Mouse (Mus musculus): ENCODE data around the gene Cldn18. TPM values are rescaled to one million over a fixed set of nuclear protein-coding genes. Genes with fewer than 3 reads are reported as not detected.

Cldn18 gene
- polyA plus RNA-seq, 1 experiment from 2014 or later, result 2.4 TPM

GRCm38 (mm10) chr9:99707425-99708126 lies 9.5 kb downstream of the Cldn18 start:
- Histone ChIP-seq H3K4me2 (replicated peaks) (no peak overlapping the region), H3K27me3 (replicated peaks) (no peaks in the 10 kb centered on the region), H3K9ac (no peak overlapping the region), H3K9me3 (no peaks in the 10 kb centered on the region), H3K36me3 (no peaks in the 10 kb centered on the region), H3K4me1 (replicated peaks) (no peaks in the 10 kb centered on the region), H3K27ac (no peak overlapping the region), H3K4me3 (replicated peaks) (no peak overlapping the region)
- no peak for ATAC-seq
- WGBS, result 75% methylated on average over 11 of the region's 11 CpGs

- Histone ChIP-seq H3K4me3 (replicated peaks) (no peak overlapping the region), H3K4me2 (replicated peaks) (no peak overlapping the region), H3K4me1 (replicated peaks) (no peaks in the 10 kb centered on the region), H3K9ac (no peak overlapping the region), H3K27me3 (replicated peaks) (no peaks in the 10 kb centered on the region), H3K27ac (no peak overlapping the region), H3K36me3 (no peaks in the 10 kb centered on the region), H3K9me3 (no peaks in the 10 kb centered on the region)
- 90% methylated on average over 6 of the region's 6 CpGs for WGBS
- ATAC-seq, result no peak
These were observed 10.8 kb downstream of the Cldn18 start for GRCm38 (mm10) chr9:99706264-99706663.

DNA sequence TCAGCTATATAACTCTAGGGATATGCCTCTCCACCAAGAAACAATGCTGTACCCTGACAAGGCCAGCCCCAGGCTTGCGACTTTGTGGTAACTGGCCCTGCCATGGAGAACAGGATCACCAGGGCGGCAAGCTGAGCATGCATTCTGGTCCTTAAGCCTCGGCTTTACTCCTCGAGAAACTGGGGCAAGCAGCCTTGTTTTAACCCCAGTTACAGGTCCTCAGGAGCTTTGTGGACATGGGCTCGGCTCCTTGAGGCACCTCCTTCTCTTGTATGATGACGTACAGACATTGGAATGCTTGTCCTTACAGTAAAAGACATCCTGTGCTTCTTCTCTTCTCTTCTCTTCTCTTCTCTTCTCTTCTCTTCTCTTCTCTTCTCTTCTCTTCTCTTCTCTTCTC lies 13.4 kb downstream of the Cldn18 start:
- H3K4me1 ChIP-seq (replicated peaks), result no peaks in the 10 kb centered on the region
- WGBS, result 74% methylated on average over 6 of the region's 6 CpGs
- no peak overlapping the region for H3K27ac ChIP-seq

DNA sequence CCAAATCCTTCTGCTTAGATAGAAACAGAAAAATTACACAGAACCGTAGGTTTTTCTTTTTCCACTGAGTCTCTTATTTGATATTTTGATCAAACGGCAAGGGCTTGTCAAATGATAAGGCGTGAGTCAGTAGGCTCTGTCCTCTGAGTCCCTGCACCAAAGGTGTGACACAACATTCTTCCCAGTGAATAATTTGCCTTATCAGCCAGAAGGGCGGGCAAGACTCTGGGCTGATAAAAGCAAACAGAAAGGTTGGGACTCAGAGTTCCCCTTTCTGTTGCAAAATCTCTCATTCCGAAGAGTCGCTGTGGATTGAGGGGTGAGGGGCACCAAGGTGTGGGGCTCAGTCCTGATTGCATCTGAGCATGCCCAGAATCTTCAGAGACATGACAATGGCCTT lies 14.9 kb downstream of the Cldn18 start:
- Histone ChIP-seq H3K27ac (no peak overlapping the region), H3K36me3 (no peaks in the 10 kb centered on the region), H3K9me3 (no peaks in the 10 kb centered on the region), H3K4me3 (replicated peaks) (no peak overlapping the region), H3K27me3 (replicated peaks) (no peaks in the 10 kb centered on the region), H3K4me2 (replicated peaks) (no peak overlapping the region), H3K4me1 (replicated peaks) (no peaks in the 10 kb centered on the region), H3K9ac (no peak overlapping the region)
- WGBS, result 60% methylated on average over 6 of the region's 6 CpGs
- ATAC-seq, result peak; percentile 83

More for the DNA sequence above, 13.4 kb downstream of the Cldn18 start:
- Histone ChIP-seq H3K9ac (no peak overlapping the region), H3K4me3 (replicated peaks) (no peak overlapping the region), H3K27me3 (replicated peaks) (no peaks in the 10 kb centered on the region), H3K9me3 (no peaks in the 10 kb centered on the region), H3K36me3 (no peaks in the 10 kb centered on the region), H3K4me2 (replicated peaks) (no peak overlapping the region)
- no peak for ATAC-seq

DNA sequence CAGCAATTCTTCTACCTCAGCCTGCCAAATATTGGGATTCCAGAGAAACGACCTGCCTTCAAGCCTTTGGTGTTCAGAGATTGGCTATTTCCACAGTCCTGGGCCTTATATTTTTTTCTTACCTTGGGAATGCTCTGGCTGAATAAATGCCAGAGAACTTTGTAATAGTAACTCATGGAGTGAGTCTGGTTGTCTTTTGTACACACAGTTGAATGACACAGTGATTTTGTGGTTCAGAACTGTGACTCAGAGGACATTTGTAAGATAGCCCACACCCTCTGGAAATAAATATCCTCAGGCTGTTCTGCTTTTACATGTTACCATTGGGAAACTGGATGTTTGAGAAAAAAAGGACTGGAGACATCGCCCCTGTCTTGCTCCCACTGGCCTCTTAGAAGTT lies 15.9 kb downstream of the Cldn18 start:
- Histone ChIP-seq H3K4me1 (replicated peaks) (no peaks in the 10 kb centered on the region), H3K36me3 (no peaks in the 10 kb centered on the region), H3K27me3 (replicated peaks) (no peaks in the 10 kb centered on the region), H3K4me3 (replicated peaks) (no peak overlapping the region), H3K9ac (no peak overlapping the region), H3K27ac (no peak overlapping the region), H3K4me2 (replicated peaks) (no peak overlapping the region), H3K9me3 (no peaks in the 10 kb centered on the region)
- ATAC-seq, result no peak
- WGBS, result 79% methylated on average over 2 of the region's 2 CpGs

GRCm38 (mm10) chr9:99699752-99700389 lies 17.2 kb downstream of the Cldn18 start:
- Histone ChIP-seq H3K9me3 (no peaks in the 10 kb centered on the region), H3K9ac (no peak overlapping the region), H3K4me2 (replicated peaks) (no peak overlapping the region), H3K4me1 (replicated peaks) (no peaks in the 10 kb centered on the region), H3K27ac (no peak overlapping the region), H3K4me3 (replicated peaks) (no peak overlapping the region), H3K27me3 (replicated peaks) (no peaks in the 10 kb centered on the region), H3K36me3 (no peaks in the 10 kb centered on the region)
- 80% methylated on average over 2 of the region's 2 CpGs for WGBS
- no peak for ATAC-seq

DNA sequence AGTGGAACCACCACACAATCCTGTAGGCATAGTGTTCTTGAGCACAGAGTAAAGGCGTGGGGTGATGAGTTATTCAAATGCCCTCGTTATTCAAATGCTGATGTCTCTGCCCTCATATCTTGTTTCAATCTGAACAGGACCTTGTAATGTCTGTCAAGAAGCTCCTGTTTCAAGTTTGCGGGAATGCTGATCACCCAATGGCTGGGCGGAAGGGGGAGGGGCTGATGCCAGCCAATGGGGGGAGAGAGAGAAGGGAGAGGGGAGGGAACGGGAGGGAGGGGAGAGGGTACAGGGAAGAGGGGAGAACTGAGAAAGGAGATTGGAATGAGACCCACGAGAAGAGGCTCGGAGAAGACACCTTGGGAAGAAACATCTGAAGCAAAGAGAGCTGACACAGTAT lies 22.1 kb downstream of the Cldn18 start:
- 52% methylated on average over 7 of the region's 7 CpGs for WGBS
- H3K4me3 ChIP-seq (replicated peaks), result no peak overlapping the region
- H3K27ac ChIP-seq, result no peak overlapping the region
- no peaks in the 10 kb centered on the region for H3K36me3 ChIP-seq
- no peak overlapping the region for H3K9ac ChIP-seq
- H3K9me3 ChIP-seq, result no peaks in the 10 kb centered on the region
- no peak for ATAC-seq
- no peak overlapping the region for H3K4me2 ChIP-seq (replicated peaks)
- no peaks in the 10 kb centered on the region for H3K27me3 ChIP-seq (replicated peaks)
- no peaks in the 10 kb centered on the region for H3K4me1 ChIP-seq (replicated peaks)

DNA sequence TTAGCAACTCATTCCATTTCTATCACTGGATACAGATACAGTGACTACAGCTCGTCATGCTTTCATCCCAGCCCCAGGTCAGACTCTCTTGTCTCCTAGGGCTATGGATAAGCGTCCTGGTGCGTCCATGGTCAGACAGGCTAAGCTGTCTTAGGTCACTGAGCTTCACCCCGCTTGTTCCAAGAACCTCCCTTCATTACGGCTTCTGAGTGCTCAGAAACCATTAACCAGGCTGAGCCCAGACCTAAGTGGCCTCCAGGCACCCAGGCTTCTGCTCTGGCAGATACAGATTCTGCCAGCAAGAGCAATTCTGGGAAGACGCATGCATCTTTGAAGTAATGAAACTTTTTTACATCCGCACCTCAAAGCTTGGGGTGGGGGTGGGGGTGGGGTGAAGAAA lies 26.7 kb downstream of the Cldn18 start:
- Histone ChIP-seq H3K27ac (no peak overlapping the region), H3K9ac (no peak overlapping the region), H3K27me3 (replicated peaks) (no peaks in the 10 kb centered on the region), H3K4me3 (replicated peaks) (no peak overlapping the region), H3K36me3 (no peaks in the 10 kb centered on the region), H3K9me3 (no peaks in the 10 kb centered on the region), H3K4me1 (replicated peaks) (no peaks in the 10 kb centered on the region), H3K4me2 (replicated peaks) (no peak overlapping the region)
- 80% methylated on average over 7 of the region's 7 CpGs for WGBS
- ATAC-seq, result no peak

DNA sequence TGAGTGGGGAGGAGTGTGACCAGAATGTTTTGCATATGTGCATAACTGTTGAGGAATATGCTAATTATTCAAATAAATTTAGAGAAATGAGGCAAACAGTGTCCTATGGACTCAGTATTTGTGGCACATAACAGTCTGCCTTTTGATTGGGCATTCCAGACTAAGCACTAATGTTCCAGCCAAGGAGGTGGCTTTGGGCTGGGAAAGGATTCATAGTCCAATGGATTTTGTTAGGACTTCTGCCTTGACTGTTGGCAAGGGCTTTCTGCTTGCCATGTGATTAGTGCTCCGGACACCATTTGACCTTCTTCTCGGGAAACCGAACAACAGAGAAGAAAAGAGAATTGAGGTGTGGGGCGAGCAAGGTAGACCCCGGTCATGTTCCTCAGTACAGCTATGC lies 27.3 kb downstream of the Cldn18 start:
- 88% methylated on average over 5 of the region's 5 CpGs for WGBS
- Histone ChIP-seq H3K27ac (no peak overlapping the region), H3K4me1 (replicated peaks) (no peaks in the 10 kb centered on the region), H3K4me2 (replicated peaks) (no peak overlapping the region), H3K4me3 (replicated peaks) (no peak overlapping the region), H3K9me3 (no peaks in the 10 kb centered on the region), H3K9ac (no peak overlapping the region), H3K36me3 (no peaks in the 10 kb centered on the region), H3K27me3 (replicated peaks) (no peaks in the 10 kb centered on the region)
- ATAC-seq, result no peak

GRCm38 (mm10) chr9:99685536-99686231 lies 31.4 kb downstream of the Cldn18 start:
- Histone ChIP-seq H3K9me3 (no peaks in the 10 kb centered on the region), H3K27me3 (replicated peaks) (no peaks in the 10 kb centered on the region), H3K4me3 (replicated peaks) (no peak overlapping the region), H3K9ac (no peak overlapping the region), H3K4me2 (replicated peaks) (no peak overlapping the region), H3K27ac (no peak overlapping the region), H3K4me1 (replicated peaks) (no peaks in the 10 kb centered on the region), H3K36me3 (no peaks in the 10 kb centered on the region)
- WGBS, result 68% methylated on average over 5 of the region's 5 CpGs
- no peak for ATAC-seq

- Histone ChIP-seq H3K4me1 (replicated peaks) (no peaks in the 10 kb centered on the region), H3K4me2 (replicated peaks) (no peak overlapping the region), H3K27ac (no peak overlapping the region), H3K9ac (no peak overlapping the region), H3K9me3 (no peaks in the 10 kb centered on the region), H3K36me3 (no peaks in the 10 kb centered on the region), H3K27me3 (replicated peaks) (no peaks in the 10 kb centered on the region), H3K4me3 (replicated peaks) (no peak overlapping the region)
- ATAC-seq, result no peak
- WGBS, result 57% methylated on average over 5 of the region's 5 CpGs
These were observed 32.0 kb downstream of the Cldn18 start for GRCm38 (mm10) chr9:99685061-99685521.

DNA sequence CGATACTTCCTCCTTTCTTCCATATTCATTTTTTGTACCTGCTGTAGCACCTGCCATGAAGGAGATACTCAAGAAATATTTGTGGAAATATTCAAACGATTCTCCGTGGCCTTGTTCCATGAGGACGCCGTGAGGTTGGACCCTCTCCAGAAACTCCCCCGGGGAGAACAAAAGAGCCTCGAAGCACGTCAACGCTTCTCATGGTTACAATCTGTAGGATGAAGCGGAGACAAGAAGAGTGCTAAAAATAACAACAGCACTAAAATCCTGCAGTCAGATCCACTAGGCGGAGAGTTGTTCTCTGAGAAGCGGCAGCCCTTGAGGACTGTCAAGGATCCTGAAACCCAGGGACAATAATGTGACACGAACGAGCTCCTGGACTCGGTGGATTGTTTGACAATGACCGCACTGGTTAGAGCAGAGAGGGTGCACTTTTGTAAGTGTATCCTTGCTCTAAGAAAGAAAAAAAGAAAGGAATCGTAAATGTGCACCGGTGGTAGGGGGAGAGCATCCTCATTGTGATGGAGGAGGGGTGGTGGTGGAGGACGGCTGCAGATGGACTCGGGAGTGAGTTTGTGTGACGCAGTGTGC lies 35.0 kb downstream of the Cldn18 start:
- WGBS, result 83% methylated on average over 21 of the region's 21 CpGs
- Histone ChIP-seq H3K9me3 (no peaks in the 10 kb centered on the region), H3K4me2 (replicated peaks) (no peak overlapping the region), H3K27me3 (replicated peaks) (no peaks in the 10 kb centered on the region), H3K4me3 (replicated peaks) (no peak overlapping the region), H3K27ac (no peak overlapping the region), H3K9ac (no peak overlapping the region), H3K36me3 (no peaks in the 10 kb centered on the region), H3K4me1 (replicated peaks) (no peaks in the 10 kb centered on the region)
- no peak for ATAC-seq

All from intestine, embryonic 15.5 days (tissue).